Mouse (Mus musculus): ENCODE results near the gene Fem1b. TPM values are rescaled to one million over a fixed set of nuclear protein-coding genes. Genes with fewer than 3 reads are reported as not detected.

Fem1b gene
- total RNA-seq, 2 experiments from 2014 or later: 97.6 to 105 TPM

DNA sequence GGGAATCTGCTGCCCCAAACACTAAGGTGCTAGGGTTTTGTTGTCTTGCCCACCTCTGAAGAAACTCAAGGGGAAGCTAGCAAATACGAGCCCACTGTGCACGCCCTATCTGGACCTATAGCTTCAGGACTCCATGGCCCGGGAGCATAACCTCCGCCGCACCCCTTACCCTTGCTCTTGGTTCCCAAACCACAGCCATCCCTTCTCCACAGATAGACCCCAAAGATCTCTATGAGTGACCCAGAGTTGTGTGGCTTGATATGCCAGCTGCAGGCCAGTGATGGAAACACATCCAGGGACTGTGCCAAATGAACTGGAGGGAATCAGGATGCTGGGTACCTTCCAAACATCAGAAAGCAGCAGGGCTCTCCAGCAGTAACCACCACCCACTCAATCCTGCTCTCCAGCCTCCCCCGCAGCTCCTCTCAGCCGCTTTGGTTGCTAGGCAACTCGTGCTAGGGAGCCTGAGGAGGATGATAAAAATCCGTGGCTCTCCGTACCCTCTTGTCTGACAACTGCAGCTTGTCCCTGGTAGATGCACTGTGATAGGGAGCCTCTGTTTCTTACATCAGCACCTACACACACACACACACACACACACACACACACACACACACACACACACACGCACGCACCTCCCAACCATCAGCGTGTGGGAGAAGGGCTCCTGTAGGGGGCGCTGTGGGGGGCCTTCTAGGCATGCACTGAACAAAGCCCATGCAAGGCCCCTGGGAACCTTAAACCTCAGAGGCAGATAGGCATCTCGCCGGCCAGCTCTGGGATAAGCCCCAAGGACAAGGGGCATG is 28.6 kb downstream of the Fem1b start:
- peak; percentile 72 to 80 for DNase-seq (ENCODE audit: extremely low spot score in 1 of 2, low spot score in 1 of 2)

DNA sequence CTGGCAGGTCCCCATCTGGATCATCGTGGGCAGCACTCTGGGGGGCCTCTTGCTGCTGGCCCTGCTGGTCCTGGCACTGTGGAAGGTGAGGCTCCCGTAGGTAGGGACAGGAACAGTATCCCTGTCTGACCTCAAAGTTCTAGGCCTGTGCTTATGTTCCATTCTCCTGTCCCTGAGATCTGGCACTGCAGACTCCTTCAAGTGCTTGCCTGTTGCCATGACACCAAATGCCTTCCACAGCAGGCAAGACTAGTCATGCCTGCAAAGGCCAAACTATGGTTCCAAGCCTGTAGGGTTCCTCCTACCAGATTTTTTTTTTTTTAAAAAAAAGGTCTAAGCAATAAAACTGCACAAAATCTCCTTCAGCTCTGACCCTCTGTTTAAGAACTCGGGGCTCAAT is 29.8 kb downstream of the Fem1b start:
- DNase-seq (ENCODE audit: extremely low spot score in 1 of 2, low spot score in 1 of 2): no peak

DNA sequence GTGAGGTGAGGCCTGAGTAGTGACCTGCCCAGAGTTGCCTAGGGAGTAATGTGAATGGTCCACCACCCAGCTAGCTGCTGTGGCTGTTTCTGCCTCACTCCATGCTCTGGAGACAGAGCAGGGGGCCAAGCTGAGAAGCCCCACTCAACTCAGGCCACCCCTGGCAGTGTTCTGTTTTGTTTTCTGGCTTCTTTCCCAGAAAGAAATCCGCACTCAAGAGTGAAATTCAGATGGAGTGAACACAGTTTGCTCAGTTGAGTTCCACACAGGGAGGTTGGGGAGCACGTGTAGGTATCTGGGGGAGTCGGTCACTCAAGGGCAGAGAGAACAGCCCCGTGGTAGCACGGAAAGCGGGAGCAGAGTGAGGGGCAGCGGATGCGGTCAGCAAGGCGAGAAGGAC is 33.0 kb downstream of the Fem1b start:
- DNase-seq (ENCODE audit: extremely low spot score in 1 of 2, low spot score in 1 of 2): no peak

DNA sequence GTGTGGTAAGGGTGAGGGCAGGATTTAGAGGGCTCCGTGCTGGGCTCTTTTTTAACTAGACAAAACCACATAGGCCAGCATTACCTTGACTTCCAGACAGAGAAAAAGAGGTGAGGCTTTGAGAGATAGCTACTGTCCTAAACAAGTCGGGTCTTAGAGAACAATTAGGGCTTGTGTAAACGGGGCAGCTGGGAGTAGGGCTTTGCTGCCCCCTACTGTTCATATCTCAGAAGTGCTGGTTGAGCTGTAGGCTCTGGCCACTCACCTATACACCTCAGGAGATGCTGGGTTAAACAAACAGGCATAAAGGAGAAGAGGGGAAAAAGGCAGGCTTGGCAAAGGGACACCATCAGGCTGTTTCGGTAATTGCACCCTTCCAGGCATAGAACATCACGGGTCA is 34.3 kb downstream of the Fem1b start:
- peak in 1 of 2 experiments; percentile 65 for DNase-seq (ENCODE audit: extremely low spot score in 1 of 2, low spot score in 1 of 2)

DNA sequence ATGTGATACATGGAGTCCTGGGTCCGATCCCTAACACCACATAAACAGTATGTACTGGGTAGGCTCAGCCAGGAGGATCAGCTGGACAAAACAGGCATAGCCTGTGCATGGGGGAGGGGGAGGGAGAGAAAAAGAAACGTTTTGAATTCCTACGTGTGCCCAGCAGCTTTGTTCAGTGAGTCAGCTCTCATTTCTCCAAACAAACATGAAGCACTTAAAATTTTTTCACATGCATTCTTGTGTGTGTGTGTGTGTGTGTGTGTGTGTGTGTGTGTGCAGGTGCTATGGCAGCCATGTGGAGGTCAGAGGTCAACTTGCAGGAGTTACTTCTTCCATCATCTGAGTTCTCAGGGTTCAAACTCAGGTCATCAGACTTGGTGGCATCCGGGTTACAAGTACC is 36.3 kb downstream of the Fem1b start:
- DNase-seq (ENCODE audit: extremely low spot score in 1 of 2, low spot score in 1 of 2): no peak

DNA sequence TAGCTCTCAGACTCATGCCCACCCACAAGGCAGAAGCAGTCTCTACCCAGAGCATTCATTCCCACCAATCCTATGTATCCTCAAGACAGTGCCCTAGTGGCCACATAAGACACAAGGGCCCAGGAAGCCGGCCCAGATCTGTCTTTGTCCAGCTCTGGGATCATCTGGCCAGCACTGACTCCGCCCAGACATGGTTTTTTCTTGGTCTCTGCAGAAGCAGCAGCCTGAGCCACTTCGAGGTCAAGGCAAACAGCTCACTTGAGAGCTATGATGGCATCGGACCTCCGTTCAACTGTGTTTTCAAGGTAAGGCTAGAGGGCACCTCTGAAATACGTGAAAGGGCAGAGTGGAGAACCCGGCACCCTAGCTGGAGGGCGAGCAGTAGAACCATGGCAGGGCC is 39.0 kb downstream of the Fem1b start:
- no peak for DNase-seq (ENCODE audit: extremely low spot score in 1 of 2, low spot score in 1 of 2)

DNA sequence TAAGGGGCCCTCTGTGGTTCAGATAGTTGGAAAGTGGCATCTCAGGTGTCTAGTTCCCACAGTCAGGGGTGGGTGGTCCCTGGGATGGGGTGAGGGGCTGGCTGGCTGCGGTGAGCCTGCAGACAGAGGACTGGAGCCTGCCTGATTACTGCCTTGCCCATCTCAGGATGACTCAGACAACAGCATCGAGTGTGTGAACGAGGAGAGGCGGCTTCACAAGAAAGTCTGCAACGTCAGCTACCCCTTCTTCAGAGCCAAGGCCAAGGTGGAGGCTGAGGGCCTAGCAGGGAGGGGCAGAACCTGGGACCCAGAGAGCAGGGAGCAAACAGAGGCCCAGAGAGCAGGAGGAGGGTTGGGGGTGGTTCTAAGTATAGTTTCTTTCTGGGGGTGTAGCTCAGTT is 43.4 kb downstream of the Fem1b start:
- DNase-seq (ENCODE audit: extremely low spot score in 1 of 2, low spot score in 1 of 2): no peak

DNA sequence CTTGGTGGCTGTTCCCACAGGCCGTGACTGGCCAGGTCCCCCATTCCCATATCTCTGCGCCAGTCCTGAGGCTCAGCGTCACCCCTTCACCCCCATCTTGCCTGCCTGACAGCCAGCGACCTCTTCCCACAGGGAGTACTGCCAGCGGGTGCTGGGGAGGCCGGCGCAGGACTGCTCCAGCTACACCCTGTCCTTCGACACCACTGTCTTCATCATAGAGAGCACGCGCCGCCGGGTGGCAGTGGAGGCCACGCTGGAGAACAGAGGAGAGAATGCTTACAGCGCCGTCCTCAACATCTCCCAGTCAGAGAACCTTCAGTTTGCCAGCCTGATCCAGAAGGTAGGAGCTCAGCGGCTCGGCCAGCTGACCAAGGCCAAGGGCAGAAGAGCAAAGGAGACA is 44.3 kb downstream of the Fem1b start:
- no peak for DNase-seq (ENCODE audit: extremely low spot score in 1 of 2, low spot score in 1 of 2)

DNA sequence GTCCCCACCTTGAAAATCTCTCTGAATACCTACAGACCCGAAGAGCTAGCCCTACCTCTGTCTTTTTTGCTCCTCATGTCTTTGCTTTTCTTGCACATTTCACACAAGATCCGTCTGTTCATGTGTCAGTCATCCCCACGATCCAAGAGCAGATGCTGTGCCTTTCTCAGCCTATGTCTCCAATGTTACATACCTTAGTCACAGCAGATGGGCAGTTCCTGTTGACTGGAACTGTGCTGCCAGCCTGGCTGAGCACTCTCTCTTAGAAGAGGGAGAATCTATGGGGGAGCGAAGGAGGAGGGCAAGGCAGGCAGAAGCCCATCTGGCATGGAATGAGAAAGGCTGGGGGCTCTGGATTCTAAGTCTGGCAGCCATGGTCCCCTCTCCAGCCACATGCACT is 46.4 kb downstream of the Fem1b start:
- DNase-seq (ENCODE audit: extremely low spot score in 1 of 2, low spot score in 1 of 2): no peak

DNA sequence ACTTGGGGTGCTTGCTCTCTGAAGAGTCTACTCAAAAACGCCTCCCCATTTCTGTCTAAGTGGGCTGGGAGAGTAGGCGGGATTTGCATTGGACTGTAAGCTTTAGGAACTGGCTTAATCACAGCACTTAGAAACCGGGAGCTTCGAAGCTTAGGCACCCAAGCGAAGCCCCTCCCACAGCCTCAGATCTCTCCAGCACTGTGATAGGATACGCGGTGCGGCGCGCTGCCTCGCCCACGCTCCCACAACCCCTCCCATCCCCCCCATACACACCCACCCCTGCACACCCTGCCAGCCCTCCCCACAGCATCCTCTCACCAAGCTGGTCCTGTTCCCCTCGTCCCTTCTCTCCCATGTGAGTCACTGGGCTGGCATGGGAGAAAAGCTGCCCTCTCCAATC is 48.3 kb downstream of the Fem1b start:
- DNase-seq (ENCODE audit: extremely low spot score in 1 of 2, low spot score in 1 of 2): no peak

DNA sequence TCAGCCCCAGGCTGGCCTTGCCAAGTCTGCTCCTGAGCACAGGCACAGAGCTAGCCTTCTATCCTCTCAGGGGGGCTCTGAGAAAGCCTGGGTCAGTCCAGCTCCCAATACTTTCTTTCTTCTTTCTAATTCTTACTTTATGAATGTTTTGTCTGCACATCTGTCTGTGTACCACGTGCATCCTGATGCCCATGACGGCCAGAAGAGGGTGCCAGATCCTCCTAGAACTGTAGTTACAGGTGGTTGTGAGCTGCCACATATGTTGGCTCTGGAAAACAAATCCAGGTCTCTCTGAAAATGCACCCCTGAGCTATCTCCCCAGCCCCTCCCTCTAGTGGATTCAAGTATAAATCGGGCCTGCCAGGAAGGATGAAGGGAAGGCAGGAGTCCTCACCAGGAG is 52.1 kb downstream of the Fem1b start:
- DNase-seq (ENCODE audit: extremely low spot score in 1 of 2, low spot score in 1 of 2): no peak

DNA sequence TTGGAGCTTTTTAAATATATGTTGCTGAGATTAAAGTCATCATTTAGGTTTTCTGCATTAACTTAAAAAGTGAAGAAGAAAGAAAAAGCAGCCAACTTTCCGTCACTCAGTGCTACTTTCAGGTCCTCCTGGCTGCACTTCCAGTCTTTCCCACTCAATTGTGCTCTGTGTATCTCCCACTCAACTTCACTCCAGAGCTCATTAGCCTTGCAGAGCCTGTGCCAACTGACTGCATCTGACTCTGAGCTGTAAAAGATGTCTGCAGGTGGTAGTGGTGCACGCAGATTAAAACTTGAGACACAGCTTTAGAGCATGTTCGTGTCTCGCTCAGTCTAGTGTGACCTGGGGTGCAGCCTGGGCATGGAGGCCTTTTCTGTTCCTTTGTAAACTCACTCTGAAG is 53.4 kb downstream of the Fem1b start:
- no peak for DNase-seq (ENCODE audit: extremely low spot score in 1 of 2, low spot score in 1 of 2)

DNA sequence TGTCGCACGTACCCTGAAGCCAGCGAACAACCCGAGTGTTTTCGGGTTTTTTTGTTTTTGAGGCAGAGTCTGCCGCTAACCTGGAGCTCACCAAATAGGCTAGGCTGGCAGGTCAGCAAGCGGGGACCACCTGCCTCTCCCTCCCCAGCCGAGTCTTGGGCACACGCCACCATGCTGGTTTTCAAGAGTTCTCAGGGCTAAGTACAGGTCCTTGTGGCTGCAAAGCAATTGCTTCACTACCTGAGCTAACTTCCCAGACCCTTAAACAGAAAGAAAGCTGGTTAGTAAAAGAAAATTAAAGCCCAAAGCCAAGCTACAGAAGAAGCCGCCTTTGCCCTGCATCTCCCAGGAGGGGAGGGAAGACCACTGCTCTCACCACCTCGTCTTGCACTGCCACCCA is 61.4 kb downstream of the Fem1b start:
- DNase-seq (ENCODE audit: extremely low spot score in 1 of 2, low spot score in 1 of 2): no peak

DNA sequence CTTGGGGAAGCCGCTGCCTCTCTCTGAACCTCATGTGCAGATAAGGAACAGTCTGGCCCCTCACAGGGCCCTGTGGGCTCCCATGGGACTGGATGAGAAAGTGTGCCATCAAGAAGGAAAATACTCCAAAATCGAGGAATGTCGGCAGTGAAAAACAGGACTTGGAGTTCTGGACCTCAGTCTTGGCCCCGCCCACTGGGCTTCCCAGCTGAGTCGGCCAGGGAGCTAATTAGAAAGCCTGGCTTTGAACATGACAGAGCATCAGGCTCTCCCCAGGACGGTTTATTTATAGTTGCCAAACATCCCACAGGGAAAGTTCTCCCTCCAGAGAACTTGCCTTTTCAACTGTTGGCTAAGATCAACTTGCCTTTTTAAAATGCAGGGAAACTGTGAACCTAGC is 62.1 kb downstream of the Fem1b start:
- DNase-seq (ENCODE audit: extremely low spot score in 1 of 2, low spot score in 1 of 2): no peak

DNA sequence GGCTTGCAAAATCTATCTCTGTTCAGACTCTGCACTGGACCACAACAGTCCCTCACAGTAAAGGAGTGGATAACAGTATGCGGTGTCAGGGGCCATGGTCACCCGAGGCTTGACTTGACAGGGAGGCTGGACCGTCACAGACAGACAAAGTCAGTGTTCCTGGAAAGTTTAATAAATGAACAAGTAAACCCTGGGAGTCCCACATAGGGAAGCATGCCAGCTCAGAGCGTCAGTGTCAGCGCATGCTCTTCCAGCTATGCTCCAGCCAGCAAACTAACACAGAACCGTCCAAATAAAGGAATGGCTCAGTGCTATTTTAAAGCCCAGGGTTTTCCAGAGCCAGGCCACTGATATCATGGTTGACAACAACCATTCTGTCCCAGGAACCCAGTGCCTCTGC is 65.1 kb downstream of the Fem1b start:
- no peak for DNase-seq (ENCODE audit: extremely low spot score in 1 of 2, low spot score in 1 of 2)

DNA sequence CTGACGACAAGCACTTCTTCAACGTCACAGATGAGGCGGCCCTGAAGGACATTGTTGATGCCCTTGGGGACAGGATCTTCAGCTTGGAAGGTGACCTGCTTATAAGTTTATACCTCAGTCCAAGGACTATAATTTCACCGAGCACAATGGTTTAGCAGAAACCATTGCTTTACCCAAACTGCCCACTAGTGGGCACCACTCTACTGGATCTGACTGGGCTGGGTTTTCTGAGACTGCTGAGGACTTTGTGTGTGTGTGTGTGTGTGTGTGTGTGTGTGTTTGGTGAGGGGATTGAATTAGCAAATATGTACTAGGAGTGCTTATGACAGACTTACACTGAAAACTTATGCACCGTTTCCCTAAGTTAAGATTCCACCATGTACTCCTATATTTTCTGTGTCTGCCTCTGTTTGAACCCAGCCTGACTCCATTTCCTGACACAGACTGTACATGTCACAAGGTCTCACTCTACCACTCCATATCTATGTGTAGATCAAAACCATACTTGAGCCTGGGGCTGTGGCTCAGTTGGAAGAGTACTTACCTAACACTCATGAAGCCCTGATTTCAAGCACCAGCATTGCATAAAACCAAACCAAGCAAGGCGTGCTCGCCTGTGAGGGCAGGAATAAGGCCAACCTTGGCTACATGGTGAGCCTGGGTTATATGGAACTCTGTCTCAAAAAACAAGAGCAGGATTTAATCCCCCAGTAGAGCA is 67.0 kb downstream of the Fem1b start:
- DNase-seq (ENCODE audit: extremely low spot score in 1 of 2, low spot score in 1 of 2): peak; percentile 35 to 53

Other genes with a start within 250 kb of the Fem1b start
- gene Itga11, start 134.1 kb downstream of the Fem1b start, total RNA-seq (2021): 1 to 10 TPM; 2.0 to 2.8 TPM
- gene Cln6, start 26.9 kb upstream of the Fem1b start, total RNA-seq (2021): 10 to 100 TPM; 11.4 to 13.4 TPM
- 1 to 10 TPM; 1.2 to 2.4 TPM for gene Calml4, start 46.1 kb upstream of the Fem1b start, total RNA-seq (2021)
- gene Pias1, start 176.0 kb upstream of the Fem1b start, total RNA-seq (2021): 10 to 100 TPM; 57.8 to 63.8 TPM